Comparison of ENCODE assay signal across 8 mouse cellular contexts in genomic region chr8:72547122-72547801, GRCm38 (mm10). TPM values are rescaled to one million over a fixed set of nuclear protein-coding genes. Genes with fewer than 3 reads are reported as not detected.
DNase-seq lines count a peak whose midpoint lies in the region; ATAC-seq and TF ChIP-seq lines count a peak whose summit lies in the region.

No protein-coding gene starts in this region.

- DNase-seq in right cerebral cortex, postnatal 14 days = peak; percentile 18
- no peak for DNase-seq in right cerebral cortex, postnatal 4 days
- peak; percentile 17 to 20 for DNase-seq in natural killer cell, adult 2 months (ENCODE audit: low spot score in 2 of 2)
- DNase-seq in layer of hippocampus, adult 9-11 months = no peak

- H3K4me2 ChIP-seq in heart, embryonic 14.5 days (ENCODE audit: low read length) = peak overlapping the region; percentile 96
- H3K4me2 ChIP-seq in limb, embryonic 12.5 days = peak overlapping the region; percentile 93

- H3K4me1 ChIP-seq in cortical plate, adult 2 months (ENCODE audit: control insufficient read depth, insufficient read depth, low read length) = peaks cover 4% of the 10 kb centered on the region; the same call in 1 of the 2 replicates
- H3K4me1 ChIP-seq in heart, embryonic 14.5 days (ENCODE audit: control insufficient read depth in 2 of 2, insufficient read depth in 2 of 2, low read length in 2 of 2) = peaks cover 4 to 26% of the 10 kb centered on the region in 2 experiments; a peak in 3 of 4 replicates
- peaks cover 15% of the 10 kb centered on the region for H3K4me1 ChIP-seq in limb, embryonic 12.5 days (replicated peaks)

- H3K27ac ChIP-seq in cortical plate, adult 2 months (ENCODE audit: insufficient read depth, low read length) = no peak overlapping the region
- H3K27ac ChIP-seq in heart, embryonic 14.5 days (replicated peaks in 1 of 2; ENCODE audit: control insufficient read depth in 1 of 2, insufficient read depth in 1 of 2, low read depth in 2 of 2, low read length in 2 of 2) = peak overlapping the region in 1 of 2 experiments; percentile 80; a peak in 2 of 4 replicates
- H3K27ac ChIP-seq in limb, embryonic 12.5 days = peak overlapping the region; percentile 87

- peak overlapping the region; percentile 70 for H3K4me3 ChIP-seq in cortical plate, adult 2 months (ENCODE audit: insufficient read depth, low read length)
- peak overlapping the region; percentile 58 to 98 for H3K4me3 ChIP-seq in heart, embryonic 14.5 days (ENCODE audit: control insufficient read depth in 1 of 2, insufficient read depth in 1 of 2, low read depth in 1 of 2, low read length in 2 of 2)
- H3K4me3 ChIP-seq in limb, embryonic 12.5 days (replicated peaks) = peak overlapping the region; percentile 97

- H3K9ac ChIP-seq in heart, embryonic 14.5 days (ENCODE audit: low read length) = peak overlapping the region; percentile 99
- peak overlapping the region; percentile 97 for H3K9ac ChIP-seq in limb, embryonic 12.5 days (replicated peaks)

- no peak for TF ChIP-seq POLR2A in cortical plate, adult 2 months (IDR thresholded peaks at IDR 0.05; ENCODE audit: extremely low read depth, insufficient read depth, low read length)

- WGBS in heart, embryonic 14.5 days = 1% methylated on average over 27 of the region's 27 CpGs
- 2% methylated on average over 27 of the region's 27 CpGs for WGBS in limb, embryonic 12.5 days

- TF ChIP-seq CTCF in cortical plate, adult 2 months (IDR thresholded peaks at IDR 0.05; ENCODE audit: extremely low read depth, insufficient read depth, low read length) = no peak

- H3K27me3 ChIP-seq in heart, embryonic 14.5 days (ENCODE audit: control insufficient read depth, insufficient read depth, low read length) = no peaks in the 10 kb centered on the region
- no peaks in the 10 kb centered on the region for H3K27me3 ChIP-seq in limb, embryonic 12.5 days

- peaks cover 37% of the 10 kb centered on the region for H3K36me3 ChIP-seq in heart, embryonic 14.5 days (ENCODE audit: control insufficient read depth, insufficient read depth, low read length)
- peaks cover 19% of the 10 kb centered on the region for H3K36me3 ChIP-seq in limb, embryonic 12.5 days

- ATAC-seq in heart, embryonic 14.5 days (ENCODE audit: insufficient number of reproducible peaks, insufficient read depth, low FRiP score, low read depth) = no peak
- no peak for ATAC-seq in limb, embryonic 12.5 days (ENCODE audit: insufficient number of reproducible peaks, insufficient read depth, low FRiP score, low TSS enrichment, low read depth)
- ATAC-seq in megakaryocyte-erythroid progenitor cell, adult 5-6 weeks (replicated peaks; ENCODE audit: low FRiP score, low TSS enrichment, poor library complexity, severe bottlenecking) = no peak

- H3K9me3 ChIP-seq in heart, embryonic 14.5 days (ENCODE audit: control insufficient read depth, low read length) = no peaks in the 10 kb centered on the region
- H3K9me3 ChIP-seq in limb, embryonic 12.5 days = no peaks in the 10 kb centered on the region

RNA-seq across cellular contexts. Expression of gene Med26, which starts 0.8 kb away (rescaled TPM):
- polyA plus RNA-seq in cortical plate, adult 2 months (2012; rRNA removed) = 7.7 and 8.3 TPM in 2 replicates
- polyA plus RNA-seq in heart, embryonic 14.5 days (2014; fragmentation: Nextera tagmentation; extraction: Ambion mirVana) = 7.3 and 7.8 TPM in 2 replicates
- polyA plus RNA-seq in limb, embryonic 12.5 days (2016; fragmentation: Nextera tagmentation; extraction: Ambion mirVana) = 20.2 and 21.4 TPM in 2 replicates
- total RNA-seq in megakaryocyte-erythroid progenitor cell, adult 5-6 weeks (2014; fragmentation: Nextera tagmentation) = 14.6 and 15.2 TPM in 2 replicates
- 8.9 and 10.1 TPM in 2 replicates for total RNA-seq in megakaryocyte-erythroid progenitor cell, adult 5-6 weeks (2017)

RNA-seq across cellular contexts. Expression of gene Smim7, which starts 23.6 kb away (rescaled TPM):
- polyA plus RNA-seq in cortical plate, adult 2 months (2012; rRNA removed) = 88.6 and 89.2 TPM in 2 replicates
- polyA plus RNA-seq in heart, embryonic 14.5 days (2014; fragmentation: Nextera tagmentation; extraction: Ambion mirVana) = 122 and 126 TPM in 2 replicates
- polyA plus RNA-seq in limb, embryonic 12.5 days (2016; fragmentation: Nextera tagmentation; extraction: Ambion mirVana) = 115 and 121 TPM in 2 replicates
- total RNA-seq in megakaryocyte-erythroid progenitor cell, adult 5-6 weeks (2014; fragmentation: Nextera tagmentation) = 23.2 and 30.0 TPM in 2 replicates
- total RNA-seq in megakaryocyte-erythroid progenitor cell, adult 5-6 weeks (2017) = 40.7 and 71.8 TPM in 2 replicates

RNA-seq across cellular contexts. Expression of gene Tmem38a, which starts 24.6 kb away (rescaled TPM):
- polyA plus RNA-seq in cortical plate, adult 2 months (2012; rRNA removed) = 171 and 175 TPM in 2 replicates
- polyA plus RNA-seq in heart, embryonic 14.5 days (2014; fragmentation: Nextera tagmentation; extraction: Ambion mirVana) = 97.0 and 98.3 TPM in 2 replicates
- polyA plus RNA-seq in limb, embryonic 12.5 days (2016; fragmentation: Nextera tagmentation; extraction: Ambion mirVana) = 15.5 and 16.5 TPM in 2 replicates
- total RNA-seq in megakaryocyte-erythroid progenitor cell, adult 5-6 weeks (2014; fragmentation: Nextera tagmentation) = not detected in 2 replicates
- total RNA-seq in megakaryocyte-erythroid progenitor cell, adult 5-6 weeks (2017) = not detected in 2 replicates

RNA-seq across cellular contexts. Expression of gene Slc35e1, which starts 54.8 kb away (rescaled TPM):
- 35.9 and 37.0 TPM in 2 replicates for polyA plus RNA-seq in cortical plate, adult 2 months (2012; rRNA removed)
- 14.4 and 14.8 TPM in 2 replicates for polyA plus RNA-seq in heart, embryonic 14.5 days (2014; fragmentation: Nextera tagmentation; extraction: Ambion mirVana)
- polyA plus RNA-seq in limb, embryonic 12.5 days (2016; fragmentation: Nextera tagmentation; extraction: Ambion mirVana) = 31.3 and 31.5 TPM in 2 replicates
- total RNA-seq in megakaryocyte-erythroid progenitor cell, adult 5-6 weeks (2014; fragmentation: Nextera tagmentation) = 16.7 and 18.8 TPM in 2 replicates
- 11.5 and 15.4 TPM in 2 replicates for total RNA-seq in megakaryocyte-erythroid progenitor cell, adult 5-6 weeks (2017)

Comparison
In these comparisons a context has a peak if more than half of its experiments do, and no peak if none do; other contexts are left out.
1. DNase-seq: peak in right cerebral cortex, postnatal 14 days (single experiment) and natural killer cell, adult 2 months (2 of 2); none in right cerebral cortex, postnatal 4 days (single experiment) and layer of hippocampus, adult 9-11 months (single experiment).
2. Peak in every context shown above with its lines, with median percentiles within 50 percentile points of each other: H3K4me3 ChIP-seq.